Mouse (Mus musculus) ES-Bruce4 (cell line): ENCODE data around the gene Lhfpl3.

ENCODE experiments used
- CTCF ChIP-seq: IDR thresholded peaks from one replicate; pipeline ENCODE4 v1.8.1; 2011; ENCODE audit warnings: low read depth, low read length
- EP300 ChIP-seq: IDR thresholded peaks from 2 replicates; pipeline ENCODE4 v1.6.1; 2011; ENCODE audit warnings: low read depth, low read length; ENCODE audit not compliant: insufficient read depth
- POLR2A ChIP-seq: IDR thresholded peaks from one replicate; pipeline ENCODE4 v1.8.1; 2011; ENCODE audit warnings: low read length; ENCODE audit not compliant: insufficient read depth

DNA sequence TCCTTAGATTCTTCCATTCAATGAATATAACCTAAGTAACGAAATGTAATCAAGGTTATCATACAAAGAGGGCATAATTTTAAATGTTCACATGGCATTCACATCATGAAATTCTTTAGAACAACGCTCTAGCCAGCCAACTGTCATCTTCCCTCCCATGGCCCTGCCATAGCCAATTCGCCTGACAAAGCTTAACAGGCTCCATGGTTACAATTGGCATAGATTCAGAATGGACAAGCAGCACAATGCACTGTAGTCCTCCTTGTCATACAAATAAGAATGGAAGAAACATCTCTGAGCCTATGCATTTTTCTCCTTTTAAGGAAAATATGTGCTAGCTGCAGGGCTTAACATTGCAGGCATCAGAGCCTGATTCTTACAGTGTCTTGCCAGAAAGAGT lies 254.0 kb downstream of the Lhfpl3 start:
- TF ChIP-seq POLR2A (no peak), CTCF (no peak), EP300 (no peak)
